Mouse (Mus musculus): ENCODE results near the gene Tbc1d24. TPM values are rescaled to one million over a fixed set of nuclear protein-coding genes. Genes with fewer than 3 reads are reported as not detected.

Gene Tbc1d24
- polyA plus RNA-seq, 1 experiment = 3.8 TPM

- Histone ChIP-seq H3K79me3 (ENCODE audit: low read depth) (no peaks in the 10 kb centered on the region), H3K79me2 (ENCODE audit: control insufficient read depth, insufficient read depth) (no peaks in the 10 kb centered on the region), H3K4me3 (ENCODE audit: insufficient read depth, poor library complexity, severe bottlenecking) (no peak overlapping the region), H3K27me3 (ENCODE audit: control insufficient read depth, insufficient read depth, insufficient read length) (no peaks in the 10 kb centered on the region), H3ac (ENCODE audit: control insufficient read depth, insufficient read length, low read depth) (no peak overlapping the region), H3K36me3 (ENCODE audit: control insufficient read depth, insufficient read depth) (no peaks in the 10 kb centered on the region)
- no peak for TF ChIP-seq MYOG (IDR thresholded peaks at IDR 0.05; ENCODE audit: control insufficient read depth, extremely low read depth, insufficient read length)
- no peak for TF ChIP-seq CTCF (IDR thresholded peaks at IDR 0.05; ENCODE audit: control insufficient read depth, insufficient read depth, insufficient read length)
- no peak for TF ChIP-seq USF1 (IDR thresholded peaks at IDR 0.05; ENCODE audit: low read depth)
- TF ChIP-seq MAX (IDR thresholded peaks at IDR 0.05) = no peak
- TF ChIP-seq FOSL1 (IDR thresholded peaks at IDR 0.05; ENCODE audit: insufficient read depth, low read length, poor library complexity, severe bottlenecking) = no peak
- TF ChIP-seq CEBPB (IDR thresholded peaks at IDR 0.05; ENCODE audit: low read depth) = no peak
These were observed 11.6 kb downstream of the Tbc1d24 start for GRCm38 (mm10) chr17:24193769-24194168.

DNA sequence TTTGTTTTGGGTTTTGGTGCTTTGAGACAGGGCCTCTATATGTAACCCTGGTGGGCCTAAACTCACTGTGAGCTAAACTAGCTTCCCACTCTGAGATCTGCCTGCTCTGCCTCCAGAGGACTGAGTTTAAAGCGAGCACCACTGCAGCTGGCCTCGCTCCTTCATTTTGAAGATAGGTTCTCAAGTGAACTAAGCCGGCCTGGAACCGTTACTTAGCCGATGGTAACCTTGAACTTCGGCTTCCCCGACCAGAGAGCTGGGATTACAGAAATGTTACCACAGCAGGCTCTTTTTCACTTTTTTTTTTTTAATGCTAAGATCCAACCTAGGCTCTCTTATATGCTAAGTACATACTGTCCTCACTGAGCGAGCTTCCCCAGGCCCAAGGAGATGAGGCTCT lies 12.1 kb downstream of the Tbc1d24 start:
- Histone ChIP-seq H3K27me3 (ENCODE audit: control insufficient read depth, insufficient read depth, insufficient read length) (no peaks in the 10 kb centered on the region), H3K79me2 (ENCODE audit: control insufficient read depth, insufficient read depth) (no peaks in the 10 kb centered on the region), H3K36me3 (ENCODE audit: control insufficient read depth, insufficient read depth) (no peaks in the 10 kb centered on the region), H3ac (ENCODE audit: control insufficient read depth, insufficient read length, low read depth) (no peak overlapping the region), H3K4me3 (ENCODE audit: insufficient read depth, poor library complexity, severe bottlenecking) (no peak overlapping the region), H3K79me3 (ENCODE audit: low read depth) (no peaks in the 10 kb centered on the region)
- no peak for TF ChIP-seq MYOG (IDR thresholded peaks at IDR 0.05; ENCODE audit: control insufficient read depth, extremely low read depth, insufficient read length)
- no peak for TF ChIP-seq FOSL1 (IDR thresholded peaks at IDR 0.05; ENCODE audit: insufficient read depth, low read length, poor library complexity, severe bottlenecking)
- TF ChIP-seq CEBPB (IDR thresholded peaks at IDR 0.05; ENCODE audit: low read depth) = no peak
- no peak for TF ChIP-seq CTCF (IDR thresholded peaks at IDR 0.05; ENCODE audit: control insufficient read depth, insufficient read depth, insufficient read length)
- TF ChIP-seq MYOD1 (IDR thresholded peaks at IDR 0.05; ENCODE audit: control insufficient read depth, insufficient read length, low read depth) = no peak
- TF ChIP-seq USF1 (IDR thresholded peaks at IDR 0.05; ENCODE audit: low read depth) = no peak
- no peak for TF ChIP-seq MAX (IDR thresholded peaks at IDR 0.05)

DNA sequence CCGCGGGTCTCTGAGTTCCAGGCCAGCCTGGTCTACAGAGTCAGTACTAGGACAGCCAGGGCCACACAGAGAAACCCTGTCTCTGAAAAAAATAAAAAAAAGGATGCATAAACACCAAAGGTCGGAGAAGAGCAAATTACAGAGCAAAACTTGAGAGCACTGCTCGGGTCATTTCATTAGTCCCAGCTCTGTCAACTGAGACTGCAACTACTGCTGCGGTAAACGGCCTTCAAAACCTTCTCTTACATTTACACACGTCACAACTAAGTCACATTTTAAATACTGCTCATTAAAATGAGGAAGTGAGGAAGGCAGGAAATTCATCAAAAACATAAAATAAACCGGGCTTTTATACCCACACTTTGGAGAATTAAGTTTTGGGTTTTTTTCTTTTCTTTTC lies 12.5 kb downstream of the Tbc1d24 start:
- H3K36me3 ChIP-seq (ENCODE audit: control insufficient read depth, insufficient read depth) = no peaks in the 10 kb centered on the region
- TF ChIP-seq FOSL1 (IDR thresholded peaks at IDR 0.05; ENCODE audit: insufficient read depth, low read length, poor library complexity, severe bottlenecking) (no peak), MAX (IDR thresholded peaks at IDR 0.05) (no peak), MYOD1 (IDR thresholded peaks at IDR 0.05; ENCODE audit: control insufficient read depth, insufficient read length, low read depth) (no peak), CTCF (IDR thresholded peaks at IDR 0.05; ENCODE audit: control insufficient read depth, insufficient read depth, insufficient read length) (no peak), CEBPB (IDR thresholded peaks at IDR 0.05; ENCODE audit: low read depth) (no peak), MYOG (IDR thresholded peaks at IDR 0.05; ENCODE audit: control insufficient read depth, extremely low read depth, insufficient read length) (no peak), USF1 (IDR thresholded peaks at IDR 0.05; ENCODE audit: low read depth) (no peak)
- H3K4me3 ChIP-seq (ENCODE audit: insufficient read depth, poor library complexity, severe bottlenecking) = no peak overlapping the region
- H3K27me3 ChIP-seq (ENCODE audit: control insufficient read depth, insufficient read depth, insufficient read length) = no peaks in the 10 kb centered on the region
- no peaks in the 10 kb centered on the region for H3K79me3 ChIP-seq (ENCODE audit: low read depth)
- no peaks in the 10 kb centered on the region for H3K79me2 ChIP-seq (ENCODE audit: control insufficient read depth, insufficient read depth)
- H3ac ChIP-seq (ENCODE audit: control insufficient read depth, insufficient read length, low read depth) = no peak overlapping the region

- TF ChIP-seq MAX (IDR thresholded peaks at IDR 0.05) = no peak
- no peak for TF ChIP-seq MYOG (IDR thresholded peaks at IDR 0.05; ENCODE audit: control insufficient read depth, extremely low read depth, insufficient read length)
- TF ChIP-seq USF1 (IDR thresholded peaks at IDR 0.05; ENCODE audit: low read depth) = no peak
- no peaks in the 10 kb centered on the region for H3K79me2 ChIP-seq (ENCODE audit: control insufficient read depth, insufficient read depth)
- H3K36me3 ChIP-seq (ENCODE audit: control insufficient read depth, insufficient read depth) = no peaks in the 10 kb centered on the region
- no peaks in the 10 kb centered on the region for H3K79me3 ChIP-seq (ENCODE audit: low read depth)
- H3ac ChIP-seq (ENCODE audit: control insufficient read depth, insufficient read length, low read depth) = no peak overlapping the region
- H3K27me3 ChIP-seq (ENCODE audit: control insufficient read depth, insufficient read depth, insufficient read length) = no peaks in the 10 kb centered on the region
- no peak overlapping the region for H3K4me3 ChIP-seq (ENCODE audit: insufficient read depth, poor library complexity, severe bottlenecking)
These were observed 13.9 kb downstream of the Tbc1d24 start for GRCm38 (mm10) chr17:24191481-24191880.

- no peak for TF ChIP-seq CEBPB (IDR thresholded peaks at IDR 0.05; ENCODE audit: low read depth)
- no peak for TF ChIP-seq USF1 (IDR thresholded peaks at IDR 0.05; ENCODE audit: low read depth)
- TF ChIP-seq MYOD1 (IDR thresholded peaks at IDR 0.05; ENCODE audit: control insufficient read depth, insufficient read length, low read depth) = no peak
- no peak for TF ChIP-seq MAX (IDR thresholded peaks at IDR 0.05)
- no peak for TF ChIP-seq FOSL1 (IDR thresholded peaks at IDR 0.05; ENCODE audit: insufficient read depth, low read length, poor library complexity, severe bottlenecking)
- TF ChIP-seq MYOG (IDR thresholded peaks at IDR 0.05; ENCODE audit: control insufficient read depth, extremely low read depth, insufficient read length) = no peak
- TF ChIP-seq CTCF (IDR thresholded peaks at IDR 0.05; ENCODE audit: control insufficient read depth, insufficient read depth, insufficient read length) = no peak
- no peaks in the 10 kb centered on the region for H3K27me3 ChIP-seq (ENCODE audit: control insufficient read depth, insufficient read depth, insufficient read length)
- H3K4me3 ChIP-seq (ENCODE audit: insufficient read depth, poor library complexity, severe bottlenecking) = no peak overlapping the region
- H3ac ChIP-seq (ENCODE audit: control insufficient read depth, insufficient read length, low read depth) = no peak overlapping the region
- H3K79me3 ChIP-seq (ENCODE audit: low read depth) = no peaks in the 10 kb centered on the region
- H3K79me2 ChIP-seq (ENCODE audit: control insufficient read depth, insufficient read depth) = no peaks in the 10 kb centered on the region
- no peaks in the 10 kb centered on the region for H3K36me3 ChIP-seq (ENCODE audit: control insufficient read depth, insufficient read depth)
These were observed 14.4 kb downstream of the Tbc1d24 start for GRCm38 (mm10) chr17:24190934-24191333.

DNA sequence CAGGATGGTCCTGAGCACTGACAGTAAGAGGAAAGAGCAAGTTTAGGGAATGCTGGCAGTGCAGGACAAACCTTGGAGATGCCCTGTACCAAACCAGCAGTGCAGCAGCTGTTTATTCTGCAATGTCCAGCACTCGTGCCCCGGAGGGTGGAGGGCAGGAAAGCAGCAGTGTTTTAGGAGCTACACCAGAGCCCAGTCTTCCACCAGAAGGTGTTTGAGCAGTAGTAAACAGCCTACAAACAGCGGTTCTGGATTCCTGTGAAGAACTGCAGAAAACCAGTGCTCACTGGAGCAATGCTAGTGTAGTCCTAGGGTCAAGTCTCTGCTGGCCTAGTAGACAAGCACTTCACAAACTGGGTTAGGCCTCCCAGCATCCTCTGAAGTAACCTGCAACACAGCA lies 31.1 kb downstream of the Tbc1d24 start:
- Histone ChIP-seq H3K27me3 (ENCODE audit: control insufficient read depth, insufficient read depth, insufficient read length) (no peaks in the 10 kb centered on the region), H3K79me2 (ENCODE audit: control insufficient read depth, insufficient read depth) (no peaks in the 10 kb centered on the region), H3ac (ENCODE audit: control insufficient read depth, insufficient read length, low read depth) (no peak overlapping the region), H3K4me3 (ENCODE audit: insufficient read depth, poor library complexity, severe bottlenecking) (no peak overlapping the region), H3K79me3 (ENCODE audit: low read depth) (no peaks in the 10 kb centered on the region), H3K36me3 (ENCODE audit: control insufficient read depth, insufficient read depth) (no peaks in the 10 kb centered on the region)
- TF ChIP-seq CTCF (IDR thresholded peaks at IDR 0.05; ENCODE audit: control insufficient read depth, insufficient read depth, insufficient read length) (no peak), MYOD1 (IDR thresholded peaks at IDR 0.05; ENCODE audit: control insufficient read depth, insufficient read length, low read depth) (no peak), USF1 (IDR thresholded peaks at IDR 0.05; ENCODE audit: low read depth) (no peak), MAX (IDR thresholded peaks at IDR 0.05) (no peak), MYOG (IDR thresholded peaks at IDR 0.05; ENCODE audit: control insufficient read depth, extremely low read depth, insufficient read length) (no peak)

Data from C2C12 (cell line).